Mouse (Mus musculus) heart, postnatal 25 days (tissue): Measurements from ENCODE around the gene Elk3. TPM values are rescaled to one million over a fixed set of nuclear protein-coding genes. Genes with fewer than 3 reads are reported as not detected.

Experiments
- DNase-seq: peaks from one replicate; pipeline ENCODE4 v3.0.0; 2022; ENCODE audit warnings: low spot score
- intact Hi-C: fragments of 180-260 bp; cut with DNase I; formaldehyde crosslinking; loops from one replicate; pipeline ENCODE4 v1.15.1; 2025
- total RNA-seq, 2 experiments: library from RNA; stranded (reverse); gene quantifications; 2 replicates each; pipeline ENCODE4 v1.2.3; 2021

The Elk3 gene
- total RNA-seq, 2 experiments from 2014 or later = 45.1 to 48.7 TPM

DNA sequence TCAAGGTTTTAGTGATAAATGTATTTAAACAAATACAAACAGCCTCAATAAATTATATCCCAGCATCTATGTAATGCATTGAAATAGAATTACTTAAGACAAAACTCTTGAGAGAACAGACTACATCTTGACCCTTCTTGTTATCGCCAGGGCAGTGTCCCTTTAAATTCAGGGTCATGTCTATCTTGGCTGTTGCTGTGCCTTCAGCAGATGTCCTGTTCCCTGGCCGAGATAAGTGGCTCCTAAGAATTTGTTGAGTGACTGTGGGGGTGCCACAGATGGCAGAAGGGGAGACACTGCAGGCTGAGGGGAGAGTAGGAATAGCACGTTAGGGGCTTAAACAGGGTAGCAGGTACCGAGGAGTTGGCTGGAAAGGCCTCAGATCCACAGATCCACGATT lies 22.3 kb upstream of the Elk3 start:
- no peak for DNase-seq
- intact Hi-C loops = no loop called here

- intact Hi-C loops = no loop called here
- no peak for DNase-seq
Observed at GRCm38 (mm10) chr10:93332261-93332809, 21.4 kb upstream of the Elk3 start.

DNA sequence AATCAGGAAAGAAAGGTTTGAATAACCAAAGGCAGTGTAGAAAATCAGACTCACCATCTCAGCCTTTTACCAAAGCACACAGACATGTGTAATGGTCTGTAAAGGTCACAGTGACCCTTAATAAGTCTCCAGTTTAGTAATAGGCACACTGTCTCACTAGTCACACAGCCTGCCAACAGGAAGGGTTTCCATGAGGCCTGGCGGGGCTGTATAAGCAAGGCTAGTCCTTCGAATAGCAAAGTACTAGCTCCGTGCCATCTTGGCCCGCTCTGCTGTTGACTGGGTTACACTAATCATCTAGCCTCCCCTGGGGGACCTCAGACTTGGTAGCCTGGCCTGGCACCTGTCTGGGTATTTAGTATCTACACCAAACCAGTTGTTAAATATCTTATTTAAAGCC lies 20.6 kb upstream of the Elk3 start:
- no peak for DNase-seq
- intact Hi-C loops = no loop called here

DNA sequence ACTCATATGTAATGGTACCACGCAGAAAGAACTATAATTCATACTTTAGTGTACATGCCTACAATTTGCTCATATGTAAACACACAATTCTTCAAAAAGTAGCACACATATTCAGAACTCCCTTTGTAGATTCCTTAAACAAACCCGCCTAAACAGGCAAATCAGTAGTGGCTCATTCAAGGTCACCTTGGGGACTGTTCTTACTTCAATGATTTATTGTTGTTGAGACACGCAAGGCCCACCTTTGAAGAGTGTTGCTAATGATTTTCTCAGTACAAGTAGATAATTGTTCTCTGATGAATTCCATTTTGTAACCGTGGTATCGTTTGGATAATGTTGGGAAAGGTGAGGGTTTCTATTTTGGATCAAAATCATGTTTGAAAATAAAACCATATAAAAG lies 17.4 kb upstream of the Elk3 start:
- intact Hi-C loops = no loop called here
- DNase-seq = no peak

GRCm38 (mm10) chr10:93327187-93327586 lies 16.3 kb upstream of the Elk3 start:
- no peak for DNase-seq
- intact Hi-C loops = no loop called here

DNA sequence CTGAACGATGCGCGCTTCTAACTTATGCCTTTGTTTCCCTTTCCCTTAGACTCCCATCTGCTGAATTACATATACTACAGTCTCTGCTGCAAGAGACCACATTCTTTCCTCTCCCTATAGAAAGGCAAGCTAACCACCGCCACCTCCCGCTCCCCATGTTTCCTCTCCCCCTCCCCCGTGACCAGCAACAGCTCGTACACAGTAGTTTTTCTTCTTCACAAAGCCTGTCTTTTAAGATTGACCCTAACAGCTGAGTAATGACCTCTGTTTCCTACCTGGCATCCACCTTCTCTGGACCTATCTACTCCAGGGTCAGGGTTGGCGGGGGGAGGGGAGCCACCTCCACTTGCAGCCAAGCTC lies 15.8 kb upstream of the Elk3 start:
- DNase-seq = no peak
- intact Hi-C loops = no loop called here

DNA sequence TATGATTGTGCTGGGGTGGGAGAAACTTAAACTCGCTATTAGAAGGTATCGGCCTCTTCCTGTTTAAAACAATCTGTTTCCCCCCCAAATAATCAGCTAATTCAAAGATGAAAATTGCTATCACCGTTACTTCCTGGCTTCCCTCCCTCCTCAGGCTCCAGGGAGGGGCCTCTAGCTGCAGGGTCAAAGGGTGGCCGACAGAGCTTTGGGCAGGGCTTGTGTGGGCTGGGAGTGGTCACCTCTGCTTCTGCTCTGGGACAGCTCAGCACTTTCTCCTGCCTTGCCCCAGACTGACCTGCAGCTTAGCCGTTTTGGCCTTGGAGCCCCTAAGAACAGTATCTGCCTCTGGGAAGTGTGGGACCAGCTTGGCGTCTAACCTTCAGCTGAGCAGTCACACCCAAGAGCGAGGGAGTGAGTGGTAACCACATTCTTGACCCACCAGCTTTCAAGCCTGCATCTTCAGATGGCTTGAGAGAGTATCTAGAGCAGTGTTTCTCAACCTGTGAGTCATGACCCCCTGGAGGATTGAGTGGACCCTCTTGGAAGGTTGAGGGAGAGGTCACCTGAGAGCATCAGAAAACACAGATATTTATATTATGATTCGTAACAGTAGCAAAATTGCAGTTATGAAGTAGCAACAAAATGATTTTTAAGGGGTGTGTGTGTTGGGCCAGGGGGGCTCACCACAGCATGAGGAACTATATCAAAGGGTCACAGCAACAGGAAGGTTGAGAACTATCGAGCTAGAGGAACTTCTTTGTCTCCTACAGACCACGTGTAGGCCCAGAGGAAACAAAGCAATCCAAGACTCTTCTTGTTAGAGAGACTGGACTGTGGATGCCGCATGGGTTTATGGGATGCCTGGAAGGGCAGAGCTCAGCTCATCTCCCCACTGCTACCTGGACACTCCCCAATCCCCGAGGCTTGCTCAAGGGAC lies 15.1 kb upstream of the Elk3 start:
- peak; percentile 49 for DNase-seq
- intact Hi-C loops = no loop called here

GRCm38 (mm10) chr10:93325369-93325768 lies 14.4 kb upstream of the Elk3 start:
- no peak for DNase-seq
- intact Hi-C loops = no loop called here

DNA sequence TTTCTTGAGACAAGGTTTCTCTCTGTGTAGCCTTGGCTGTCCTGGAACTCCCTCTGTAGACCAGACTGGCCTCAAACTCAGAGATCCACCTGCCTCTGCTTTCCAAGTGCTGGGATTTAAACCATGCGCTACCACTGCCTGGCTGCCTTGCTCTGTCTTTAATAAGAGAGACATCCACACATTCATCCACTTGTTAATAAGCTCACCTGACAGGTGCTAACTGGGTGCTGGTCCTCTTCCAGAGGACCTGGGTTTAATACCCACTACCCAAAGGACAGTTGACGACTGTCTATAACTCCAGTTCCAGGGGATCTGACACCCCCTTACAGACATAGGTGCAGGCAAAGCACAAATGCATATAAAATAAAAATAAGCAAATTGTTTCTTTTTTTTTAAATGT lies 13.5 kb upstream of the Elk3 start:
- no peak for DNase-seq
- intact Hi-C loops = no loop called here

DNA sequence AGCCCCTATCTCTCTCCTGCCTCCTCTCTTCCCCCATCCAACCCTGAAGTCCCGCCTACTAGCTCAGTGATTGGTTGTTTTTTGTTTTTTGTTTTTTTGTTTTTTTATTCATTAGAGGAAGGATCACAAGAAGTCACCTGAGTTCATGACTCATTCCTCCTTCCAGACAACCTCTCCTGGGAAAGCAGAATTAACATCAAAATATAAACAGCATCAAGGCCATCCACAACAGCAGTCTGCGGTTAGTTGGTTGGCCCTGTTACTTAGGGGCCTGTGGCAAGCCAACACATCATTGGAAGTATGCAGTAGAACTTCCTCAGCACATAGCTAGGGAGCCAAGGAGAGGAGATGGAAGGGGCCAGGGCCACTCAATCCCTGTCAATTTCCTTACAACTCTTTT lies 12.7 kb upstream of the Elk3 start:
- DNase-seq = no peak
- intact Hi-C loops = no loop called here

DNA sequence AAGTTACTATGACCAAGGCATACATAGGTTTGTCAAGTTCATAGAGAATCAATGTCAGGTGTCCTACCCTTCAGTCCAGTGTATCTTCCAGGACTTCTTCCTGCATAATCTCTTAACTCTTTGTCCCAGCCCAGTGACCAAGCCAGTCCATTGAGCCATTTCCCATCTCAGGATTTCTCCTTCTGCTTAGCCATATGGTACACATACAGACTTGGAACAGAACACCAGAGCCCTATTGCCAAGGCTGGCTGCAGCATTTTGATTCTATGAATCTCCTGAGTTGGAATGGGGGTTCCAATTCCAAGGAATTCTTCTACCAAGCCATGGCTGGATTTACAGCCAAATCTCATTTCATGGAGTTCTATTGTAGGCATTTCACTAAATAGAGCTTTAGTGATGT lies 10.8 kb upstream of the Elk3 start:
- no peak for DNase-seq
- intact Hi-C loops = no loop called here

GRCm38 (mm10) chr10:93320148-93320547 lies 9.2 kb upstream of the Elk3 start:
- DNase-seq = no peak
- intact Hi-C loops = no loop called here

GRCm38 (mm10) chr10:93319526-93320063 lies 8.7 kb upstream of the Elk3 start:
- intact Hi-C loops = no loop called here
- DNase-seq = no peak

DNA sequence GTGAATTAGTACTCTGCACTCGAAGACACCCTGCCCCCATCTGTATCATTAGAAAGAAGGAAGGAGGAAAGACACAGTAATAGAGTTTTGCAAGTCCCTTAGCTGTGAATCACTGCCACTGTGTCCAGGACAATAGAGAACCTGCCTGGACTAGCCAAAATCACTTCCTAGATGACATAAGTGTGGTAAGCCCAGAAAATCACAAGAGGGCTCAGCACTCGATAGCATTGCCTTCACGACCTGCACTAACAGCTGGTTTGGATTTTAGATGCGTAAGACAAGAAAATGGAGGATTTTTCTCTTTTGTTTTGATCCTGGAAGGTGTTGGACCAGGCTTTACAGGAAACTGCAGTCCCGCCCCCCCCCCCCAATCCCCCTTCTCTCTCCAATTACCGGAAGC lies 6.0 kb upstream of the Elk3 start:
- intact Hi-C loops = no loop called here
- no peak for DNase-seq

GRCm38 (mm10) chr10:93311576-93311975 lies 641 bp upstream of the Elk3 start:
- intact Hi-C loops = loop anchor here (2.0 kb wide), 1 partner anchor 19 kb away; no protein-coding TSS in a partner anchor

DNA sequence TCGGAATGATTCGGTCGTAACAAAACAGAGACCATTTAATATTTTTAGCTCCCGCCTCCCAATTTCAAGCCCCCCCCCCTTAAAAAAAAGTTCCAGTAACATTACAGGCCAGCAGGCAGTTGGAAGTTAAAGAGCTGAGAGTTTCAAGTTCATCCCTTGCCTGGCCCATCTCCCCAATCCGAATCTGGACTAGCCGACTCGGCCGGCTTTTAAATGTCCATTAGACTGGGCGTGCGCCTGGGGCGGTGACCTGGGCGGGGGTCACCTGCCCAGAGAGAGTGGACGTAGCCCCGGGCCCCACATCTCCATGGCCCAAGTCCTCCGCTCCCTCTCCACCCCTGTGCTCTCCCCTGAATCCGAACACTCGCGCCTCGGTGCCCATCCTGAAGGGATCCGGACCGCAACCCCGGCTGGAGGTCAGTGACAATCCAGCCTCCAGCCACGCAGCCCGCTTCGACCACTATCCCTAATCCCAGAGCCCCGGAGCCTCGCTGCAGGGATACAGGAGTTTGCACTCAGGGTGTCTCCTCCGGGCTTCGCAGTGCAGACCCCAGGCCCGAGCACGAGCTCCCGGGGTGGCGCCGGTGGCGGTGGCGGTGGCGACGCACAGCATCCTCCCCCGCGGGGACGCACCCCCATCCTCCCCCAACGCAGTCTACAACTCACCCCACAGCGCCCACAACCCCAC lies 857 bp downstream of the Elk3 start:
- intact Hi-C loops = loop anchor here (2.0 kb wide), 1 partner anchor 17 kb away; no protein-coding TSS in a partner anchor
- peak; percentile 17 for DNase-seq

More at GRCm38 (mm10) chr10:93311576-93311975, 641 bp upstream of the Elk3 start:
- no peak for DNase-seq

GRCm38 (mm10) chr10:93309131-93309933 lies 1.6 kb downstream of the Elk3 start:
- intact Hi-C loops = no loop called here
- peak; percentile 43 for DNase-seq

DNA sequence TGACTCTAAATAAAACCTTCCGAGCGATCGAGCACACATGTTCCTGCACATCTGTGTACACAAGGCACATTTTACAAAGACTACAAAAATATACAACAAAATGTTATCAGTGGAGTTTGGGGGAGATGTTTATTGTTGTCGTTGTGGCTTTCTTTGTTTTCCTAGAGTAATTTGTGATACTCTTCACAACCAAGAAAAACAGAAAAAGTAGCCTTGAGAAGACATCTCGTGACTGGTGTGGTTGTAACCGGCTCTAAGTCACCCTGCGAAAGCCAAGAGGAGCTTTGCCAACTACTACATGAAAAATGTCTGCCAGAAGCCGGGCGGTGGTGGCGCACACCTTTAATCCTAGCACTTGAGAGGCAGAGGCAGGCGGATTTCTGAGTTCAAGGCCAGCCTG lies 4.6 kb downstream of the Elk3 start:
- intact Hi-C loops = no loop called here
- no peak for DNase-seq

DNA sequence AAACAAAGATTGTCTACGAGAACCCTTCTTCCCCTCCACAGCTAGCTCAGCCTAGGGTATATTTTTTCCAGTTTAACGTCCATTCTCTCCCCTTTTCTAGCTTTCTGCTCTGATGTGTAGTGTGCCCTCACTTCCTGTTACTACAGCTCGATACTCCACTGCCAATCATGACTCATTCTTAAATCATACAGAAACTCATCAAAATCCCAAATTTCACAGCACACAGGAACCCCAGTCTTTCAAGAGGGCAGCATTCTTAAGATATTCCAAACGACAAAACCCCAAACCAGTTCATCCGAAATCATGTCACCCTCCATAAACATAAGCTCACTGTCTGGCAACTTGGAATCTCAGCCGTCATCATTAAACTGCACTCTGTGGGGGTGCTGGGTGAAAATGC lies 5.0 kb downstream of the Elk3 start:
- intact Hi-C loops = no loop called here
- no peak for DNase-seq

GRCm38 (mm10) chr10:93303231-93303630 lies 7.7 kb downstream of the Elk3 start:
- no peak for DNase-seq
- intact Hi-C loops = no loop called here
